Mouse (Mus musculus) ES-Bruce4 (cell line): ENCODE results near the gene Psmd1. TPM values are rescaled to one million over a fixed set of nuclear protein-coding genes. Genes with fewer than 3 reads are reported as not detected.

Experiments used
- H3K27ac ChIP-seq: 2 replicates; pipeline ENCODE4 v1.5.1; 2012; ENCODE audit warnings: low read length, inconsistent platforms; ENCODE audit not compliant: insufficient read depth
- H3K27me3 ChIP-seq: 2 replicates; pipeline ENCODE4 v1.6.1; 2012; ENCODE audit warnings: mild to moderate bottlenecking, low read length, inconsistent platforms; ENCODE audit not compliant: control insufficient read depth, poor library complexity, insufficient read depth, severe bottlenecking
- H3K36me3 ChIP-seq: 2 replicates; pipeline ENCODE4 v1.6.1; 2012; ENCODE audit warnings: inconsistent platforms, mild to moderate bottlenecking, low read length, moderate library complexity; ENCODE audit not compliant: control insufficient read depth, poor library complexity, insufficient read depth, severe bottlenecking
- H3K4me1 ChIP-seq: one replicate; pipeline ENCODE4 v1.8.1; 2011; ENCODE audit warnings: low read length; ENCODE audit not compliant: control insufficient read depth, insufficient read depth
- H3K4me3 ChIP-seq: 2 replicates; pipeline ENCODE4 v1.5.1; 2011; ENCODE audit warnings: low read depth, mild to moderate bottlenecking, low read length
- H3K9ac ChIP-seq: 2 replicates; pipeline ENCODE4 v1.6.1; 2012; ENCODE audit warnings: low read depth, mild to moderate bottlenecking, inconsistent platforms; ENCODE audit not compliant: poor library complexity, severe bottlenecking
- H3K9me3 ChIP-seq: replicated peaks from 2 replicates; pipeline ENCODE4 v1.6.1; 2012; ENCODE audit warnings: mild to moderate bottlenecking, low read length, inconsistent platforms; ENCODE audit not compliant: control insufficient read depth, poor library complexity, insufficient read depth, severe bottlenecking
- CTCF ChIP-seq: IDR thresholded peaks from one replicate; pipeline ENCODE4 v1.8.1; 2011; ENCODE audit warnings: low read depth, low read length
- EP300 ChIP-seq: IDR thresholded peaks from 2 replicates; pipeline ENCODE4 v1.6.1; 2011; ENCODE audit warnings: low read depth, low read length; ENCODE audit not compliant: insufficient read depth
- POLR2A ChIP-seq: IDR thresholded peaks from one replicate; pipeline ENCODE4 v1.8.1; 2011; ENCODE audit warnings: low read length; ENCODE audit not compliant: insufficient read depth
- polyA plus RNA-seq: library from polyadenylated mRNA; stranded (reverse); fragments of >200 nt; gene quantifications from 2 replicates; pipeline ENCODE4 v1.2.4, GENCODE M21; 2011; ENCODE audit warnings: low read depth; ENCODE audit not compliant: missing spikeins, insufficient read depth, insufficient read length

Psmd1 gene
- polyA plus RNA-seq, 1 experiment: 180 TPM

- TF ChIP-seq CTCF: no peak
- no peak for TF ChIP-seq EP300
- no peak for TF ChIP-seq POLR2A
- H3K4me1 ChIP-seq: no peaks in the 10 kb centered on the region
- no peaks in the 10 kb centered on the region for H3K9me3 ChIP-seq
- no peak overlapping the region for H3K9ac ChIP-seq
- no peaks in the 10 kb centered on the region for H3K27me3 ChIP-seq
- H3K4me3 ChIP-seq: no peak overlapping the region
- no peak overlapping the region for H3K27ac ChIP-seq
- H3K36me3 ChIP-seq: peaks cover 61% of the 10 kb centered on the region
These were observed 71.1 kb downstream of the Psmd1 start for GRCm38 (mm10) chr1:86135315-86135714.

- TF ChIP-seq POLR2A (no peak), EP300 (no peak)
- Histone ChIP-seq H3K27ac (no peak overlapping the region), H3K9me3 (no peaks in the 10 kb centered on the region), H3K4me1 (no peaks in the 10 kb centered on the region), H3K27me3 (no peaks in the 10 kb centered on the region), H3K4me3 (no peak overlapping the region), H3K9ac (no peak overlapping the region), H3K36me3 (peaks cover 29% of the 10 kb centered on the region)
These were observed 76.9 kb downstream of the Psmd1 start for GRCm38 (mm10) chr1:86141081-86141480.

GRCm38 (mm10) chr1:86143165-86143564 is 79.0 kb downstream of the Psmd1 start:
- H3K9ac ChIP-seq: no peak overlapping the region
- no peaks in the 10 kb centered on the region for H3K9me3 ChIP-seq
- TF ChIP-seq POLR2A (no peak), EP300 (no peak)
- no peak overlapping the region for H3K27ac ChIP-seq
- H3K36me3 ChIP-seq: peaks cover 13% of the 10 kb centered on the region
- H3K27me3 ChIP-seq: no peaks in the 10 kb centered on the region
- H3K4me1 ChIP-seq: no peaks in the 10 kb centered on the region
- no peak overlapping the region for H3K4me3 ChIP-seq

- no peak overlapping the region for H3K4me3 ChIP-seq
- no peak overlapping the region for H3K27ac ChIP-seq
- H3K9ac ChIP-seq: no peak overlapping the region
- H3K27me3 ChIP-seq: no peaks in the 10 kb centered on the region
- no peaks in the 10 kb centered on the region for H3K4me1 ChIP-seq
- peaks cover 2% of the 10 kb centered on the region for H3K36me3 ChIP-seq
- no peaks in the 10 kb centered on the region for H3K9me3 ChIP-seq
- peak; percentile 23; the same call in 1 of the 2 replicates for TF ChIP-seq EP300
- TF ChIP-seq CTCF: peak; percentile 69
- no peak for TF ChIP-seq POLR2A
These were observed 80.1 kb downstream of the Psmd1 start for GRCm38 (mm10) chr1:86144001-86144944.

- TF ChIP-seq CTCF: no peak
- no peak for TF ChIP-seq POLR2A
- no peak for TF ChIP-seq EP300
- Histone ChIP-seq H3K27ac (no peak overlapping the region), H3K36me3 (no peaks in the 10 kb centered on the region), H3K4me1 (no peaks in the 10 kb centered on the region), H3K9ac (no peak overlapping the region), H3K4me3 (no peak overlapping the region), H3K9me3 (no peaks in the 10 kb centered on the region), H3K27me3 (no peaks in the 10 kb centered on the region)
These were observed 82.1 kb downstream of the Psmd1 start for GRCm38 (mm10) chr1:86146293-86146692.

- Histone ChIP-seq H3K4me3 (no peak overlapping the region), H3K27ac (no peak overlapping the region), H3K36me3 (no peaks in the 10 kb centered on the region), H3K9ac (no peak overlapping the region), H3K9me3 (no peaks in the 10 kb centered on the region), H3K4me1 (no peaks in the 10 kb centered on the region), H3K27me3 (no peaks in the 10 kb centered on the region)
- no peak for TF ChIP-seq CTCF
- no peak for TF ChIP-seq POLR2A
- no peak for TF ChIP-seq EP300
These were observed 83.4 kb downstream of the Psmd1 start for GRCm38 (mm10) chr1:86147557-86147956.
